Mouse (Mus musculus): ENCODE measurements at regions not wholly inside any gene's neighbourhood (a gene's known extent, or its start where the extent isn't known, plus 50 kb on each side); places are given as distances from the start of the nearest gene placed in this dataset.

GRCm38 (mm10) chr3:106879994-106880393 is 53.9 kb upstream of the Olfr266 start:
- no peak for DNase-seq (ENCODE audit: extremely low spot score in 1 of 2, low spot score in 1 of 2)

GRCm38 (mm10) chr3:106903198-106903597 is 77.1 kb upstream of the Olfr266 start:
- DNase-seq (ENCODE audit: extremely low spot score in 1 of 2, low spot score in 1 of 2) = peak; percentile 6 to 8

GRCm38 (mm10) chr3:106906668-106907067 is 80.6 kb upstream of the Olfr266 start:
- no peak for DNase-seq (ENCODE audit: extremely low spot score in 1 of 2, low spot score in 1 of 2)

GRCm38 (mm10) chr3:106936067-106936466 is 99.9 kb upstream of the Kcna3 start:
- no peak for DNase-seq (ENCODE audit: extremely low spot score in 1 of 2, low spot score in 1 of 2)

- no peak for DNase-seq (ENCODE audit: extremely low spot score in 1 of 2, low spot score in 1 of 2)
Measured at GRCm38 (mm10) chr3:106940095-106940494, 95.9 kb upstream of the Kcna3 start.

- no peak for DNase-seq (ENCODE audit: extremely low spot score in 1 of 2, low spot score in 1 of 2)
Measured at GRCm38 (mm10) chr3:106955555-106956446, 80.2 kb upstream of the Kcna3 start.

- DNase-seq (ENCODE audit: extremely low spot score in 1 of 2, low spot score in 1 of 2) = no peak
Measured at GRCm38 (mm10) chr3:106957162-106957895, 78.6 kb upstream of the Kcna3 start.

GRCm38 (mm10) chr3:106958194-106958593 is 77.8 kb upstream of the Kcna3 start:
- no peak for DNase-seq (ENCODE audit: extremely low spot score in 1 of 2, low spot score in 1 of 2)

GRCm38 (mm10) chr3:106960596-106960995 is 75.4 kb upstream of the Kcna3 start:
- no peak for DNase-seq (ENCODE audit: extremely low spot score in 1 of 2, low spot score in 1 of 2)

GRCm38 (mm10) chr3:106962466-106962865 is 73.5 kb upstream of the Kcna3 start:
- DNase-seq (ENCODE audit: extremely low spot score in 1 of 2, low spot score in 1 of 2) = no peak

GRCm38 (mm10) chr3:106966198-106966597 is 69.8 kb upstream of the Kcna3 start:
- DNase-seq (ENCODE audit: extremely low spot score in 1 of 2, low spot score in 1 of 2) = no peak

- DNase-seq (ENCODE audit: extremely low spot score in 1 of 2, low spot score in 1 of 2) = no peak
Measured at GRCm38 (mm10) chr3:106967479-106967878, 68.5 kb upstream of the Kcna3 start.

- no peak for DNase-seq (ENCODE audit: extremely low spot score in 1 of 2, low spot score in 1 of 2)
Measured at GRCm38 (mm10) chr3:106974114-106974789, 61.7 kb upstream of the Kcna3 start.

GRCm38 (mm10) chr3:106978728-106979127 is 57.2 kb upstream of the Kcna3 start:
- no peak for DNase-seq (ENCODE audit: extremely low spot score in 1 of 2, low spot score in 1 of 2)

- DNase-seq (ENCODE audit: extremely low spot score in 1 of 2, low spot score in 1 of 2) = no peak
Measured at GRCm38 (mm10) chr3:106980914-106981313, 55.1 kb upstream of the Kcna3 start.

GRCm38 (mm10) chr3:106981323-106981722 is 54.6 kb upstream of the Kcna3 start:
- no peak for DNase-seq (ENCODE audit: extremely low spot score in 1 of 2, low spot score in 1 of 2)

GRCm38 (mm10) chr3:106984231-106984630 is 51.7 kb upstream of the Kcna3 start:
- DNase-seq (ENCODE audit: extremely low spot score in 1 of 2, low spot score in 1 of 2) = no peak
